Mouse (Mus musculus) ovary, postnatal 36 days (tissue): Measurements from ENCODE around the gene Adcy4.

Experiments
- DNase-seq: peaks from one replicate; pipeline ENCODE4 v3.0.0; 2022; ENCODE audit warnings: low spot score, mixed read lengths

The Adcy4 gene

GRCm38 (mm10) chr14:55719737-55720136 lies 64.2 kb downstream of the Adcy4 start:
- no peak for DNase-seq
